14 mouse cellular contexts compared by ENCODE assay signal in the genomic region with DNA sequence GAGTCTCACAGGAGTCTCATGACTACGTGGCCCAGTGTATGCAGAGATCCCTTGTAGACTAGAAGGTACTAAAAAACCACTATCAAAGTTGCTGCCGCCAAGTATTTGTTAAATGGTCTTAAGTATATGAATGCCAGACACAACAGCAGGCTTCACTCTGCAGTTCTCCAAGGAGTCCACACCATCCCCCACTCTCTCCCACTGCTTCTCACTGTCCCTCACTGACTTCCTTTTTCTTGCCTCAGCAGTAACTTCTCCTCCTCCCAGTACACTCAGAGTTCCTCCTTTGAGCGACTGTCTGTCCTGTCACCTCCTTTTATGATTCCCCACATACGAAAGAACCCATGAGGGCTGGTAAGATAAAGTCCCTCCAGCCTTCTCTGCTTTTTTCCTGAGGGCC.
DNase-seq lines count a peak whose midpoint lies in the region; ATAC-seq lines count a peak whose summit lies in the region.
"Had no signal": no experiment of that assay in that cellular context is flagged by ENCODE, and none has a peak within 500 bp of the region (broad histone marks: within the 10 kb centered on the region; RNA-seq: fewer than 3 reads in every experiment).

No protein-coding gene starts in this region.

- intact Hi-C loops in left cerebral cortex, postnatal 10 days (cut with DNase I): no loop called here

- DNase-seq in kidney, postnatal 14 days: peak; percentile 40
- DNase-seq in kidney, adult 18-20 months: no peak
- peak; percentile 13 for DNase-seq in brain, adult 2 months (ENCODE audit: low read depth, low spot score)
- peak; percentile 63 for DNase-seq in lung, postnatal 10 days
- no peak for DNase-seq in left cerebral cortex, postnatal 10 days (ENCODE audit: extremely low spot score in 1 of 2, low spot score in 2 of 2)
- DNase-seq: cerebellum, adult 18-20 months; gastrocnemius, adult 2 months; thymus, postnatal 14 days had no signal

- peak; percentile 98 for ATAC-seq in granulocyte monocyte progenitor cell, adult 5-6 weeks (replicated peaks; ENCODE audit: poor library complexity, severe bottlenecking)
- ATAC-seq in erythroid progenitor cell, adult 5-6 weeks (replicated peaks; ENCODE audit: low FRiP score, poor library complexity, severe bottlenecking): no peak
- ATAC-seq: forebrain, embryonic 13.5 days; hindbrain, postnatal 0 days; midbrain, embryonic 13.5 days; Patski had no signal

Comparison
In these comparisons a context has a peak if more than half of its experiments do, and no peak if none do; other contexts are left out.
1. DNase-seq: peak in kidney, postnatal 14 days (single experiment), brain, adult 2 months (single experiment) and lung, postnatal 10 days (single experiment); none in kidney, adult 18-20 months (single experiment) and left cerebral cortex, postnatal 10 days (0 of 2).